Mouse (Mus musculus): ENCODE measurements around the gene Gng13. TPM values are rescaled to one million over a fixed set of nuclear protein-coding genes. Genes with fewer than 3 reads are reported as not detected.

Gng13 gene
- polyA plus RNA-seq, 1 experiment, result 0.44 TPM

DNA sequence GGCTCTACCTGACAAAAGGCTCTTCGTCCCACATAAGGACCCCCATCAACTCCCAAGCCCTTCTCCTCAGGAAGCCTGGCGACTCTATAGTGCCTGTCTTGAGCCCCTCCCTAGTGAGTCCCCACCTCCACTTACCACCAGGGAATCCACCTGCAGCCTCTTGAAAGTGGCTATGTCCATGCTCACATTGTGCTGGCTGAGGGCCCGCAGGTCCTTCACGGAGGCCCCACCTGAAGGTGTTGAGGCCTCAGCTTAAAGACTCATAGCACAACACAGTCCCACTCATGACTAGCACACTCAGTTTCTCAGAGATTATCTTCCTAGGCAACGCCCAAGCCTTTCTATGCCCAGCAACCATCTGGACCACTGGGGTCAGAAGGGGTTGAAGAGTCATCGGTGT is 32.3 kb downstream of the Gng13 start:
- no peaks in the 10 kb centered on the region for H3K36me3 ChIP-seq (ENCODE audit: control insufficient read depth, insufficient read depth, low read length)
- no peak for TF ChIP-seq CTCF (IDR thresholded peaks at IDR 0.05; ENCODE audit: control insufficient read depth, insufficient read depth, insufficient replicate concordance, low read depth, low read length)
- no peak for TF ChIP-seq POLR2A (IDR thresholded peaks at IDR 0.05; ENCODE audit: control insufficient read depth, low read depth, low read length)
- H3K27ac ChIP-seq (ENCODE audit: control insufficient read depth, insufficient read depth, low read depth, low read length), result no peak overlapping the region
- H3K4me1 ChIP-seq (ENCODE audit: control insufficient read depth, insufficient read depth, low read length), result peaks cover 4% of the 10 kb centered on the region
- no peak overlapping the region for H3K4me3 ChIP-seq (ENCODE audit: control insufficient read depth, low read depth, low read length)
- H3K27me3 ChIP-seq (ENCODE audit: control insufficient read depth, insufficient read depth, low read length), result no peaks in the 10 kb centered on the region

DNA sequence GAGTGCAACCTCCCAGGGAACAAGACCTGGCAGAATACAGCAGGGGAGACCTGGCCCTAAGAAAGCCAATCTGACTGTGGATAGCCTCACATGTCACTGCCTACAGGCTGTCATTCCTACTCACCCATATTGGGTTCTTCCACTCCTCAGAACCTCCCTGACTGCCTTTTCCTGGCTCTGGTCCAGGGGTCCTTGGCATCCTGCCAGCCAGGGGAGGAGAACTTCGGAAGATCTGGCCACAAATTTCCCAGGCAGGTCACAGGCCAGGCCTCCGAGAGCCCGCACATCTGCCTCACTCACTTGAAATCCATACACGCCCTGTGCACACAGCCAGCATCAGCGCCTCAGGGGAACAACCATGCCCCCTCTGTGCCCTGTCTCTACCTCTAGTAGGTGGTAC is 34.5 kb downstream of the Gng13 start:
- TF ChIP-seq CTCF (IDR thresholded peaks at IDR 0.05; ENCODE audit: control insufficient read depth, insufficient read depth, insufficient replicate concordance, low read depth, low read length), result no peak
- no peak for TF ChIP-seq POLR2A (IDR thresholded peaks at IDR 0.05; ENCODE audit: control insufficient read depth, low read depth, low read length)
- no peaks in the 10 kb centered on the region for H3K36me3 ChIP-seq (ENCODE audit: control insufficient read depth, insufficient read depth, low read length)
- H3K4me1 ChIP-seq (ENCODE audit: control insufficient read depth, insufficient read depth, low read length), result no peaks in the 10 kb centered on the region
- H3K27me3 ChIP-seq (ENCODE audit: control insufficient read depth, insufficient read depth, low read length), result no peaks in the 10 kb centered on the region
- no peak overlapping the region for H3K4me3 ChIP-seq (ENCODE audit: control insufficient read depth, low read depth, low read length)
- no peak overlapping the region for H3K27ac ChIP-seq (ENCODE audit: control insufficient read depth, insufficient read depth, low read depth, low read length)

DNA sequence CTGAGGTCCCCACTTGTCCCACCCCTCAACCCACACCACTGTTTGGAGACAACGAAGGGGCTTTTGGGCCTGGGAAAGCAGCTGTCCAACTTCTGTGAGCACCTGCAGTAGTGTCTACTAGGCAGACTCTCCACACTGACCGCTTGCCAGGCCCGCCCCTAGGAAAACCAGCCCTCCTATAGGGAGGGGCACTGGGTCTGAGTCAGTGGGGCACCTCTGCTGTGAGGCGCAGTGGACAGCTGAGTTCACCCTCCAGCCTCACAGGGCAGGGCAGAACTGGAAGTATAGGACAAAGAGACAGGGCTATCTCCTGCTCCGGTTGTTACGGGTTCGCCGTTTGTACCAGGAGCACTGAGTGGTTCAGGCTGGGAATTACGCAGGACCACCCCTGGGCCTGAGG is 37.3 kb downstream of the Gng13 start, which contains the start of gene Msln:
Msln (minus strand) TSS at position 138 of the 400 bp plus-strand sequence.
- H3K27ac ChIP-seq (ENCODE audit: control insufficient read depth, insufficient read depth, low read depth, low read length), result no peak within 1 kb of the TSS
- H3K27me3 ChIP-seq (ENCODE audit: control insufficient read depth, insufficient read depth, low read length), result no peaks in the 10 kb centered on the region
- TF ChIP-seq CTCF (IDR thresholded peaks at IDR 0.05; ENCODE audit: control insufficient read depth, insufficient read depth, insufficient replicate concordance, low read depth, low read length), result no peak
- TF ChIP-seq POLR2A (IDR thresholded peaks at IDR 0.05; ENCODE audit: control insufficient read depth, low read depth, low read length), result no peak
- no peaks in the 10 kb centered on the region for H3K4me1 ChIP-seq (ENCODE audit: control insufficient read depth, insufficient read depth, low read length)
- no peaks in the 10 kb centered on the region for H3K36me3 ChIP-seq (ENCODE audit: control insufficient read depth, insufficient read depth, low read length)
- no peak within 1 kb of the TSS for H3K4me3 ChIP-seq (ENCODE audit: control insufficient read depth, low read depth, low read length)

DNA sequence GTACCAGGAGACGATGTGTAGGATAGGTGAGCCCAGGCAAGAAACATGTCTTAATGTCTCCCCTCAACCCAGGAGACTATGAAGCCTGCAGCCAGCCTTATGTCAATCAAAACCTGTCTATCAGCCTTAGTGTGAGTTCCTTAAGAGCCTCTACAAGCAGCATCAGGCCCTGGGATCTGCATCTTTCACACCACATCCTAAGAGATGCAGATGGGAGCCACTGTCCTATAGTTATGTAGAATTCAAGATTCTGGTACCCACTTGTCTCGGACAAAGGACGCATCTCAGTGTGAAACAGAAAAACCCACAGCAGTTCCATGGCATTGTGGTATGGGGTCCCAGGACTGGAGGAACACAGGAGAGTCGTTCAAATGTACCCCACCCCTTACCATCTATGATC is 38.1 kb downstream of the Gng13 start:
- no peaks in the 10 kb centered on the region for H3K27me3 ChIP-seq (ENCODE audit: control insufficient read depth, insufficient read depth, low read length)
- TF ChIP-seq POLR2A (IDR thresholded peaks at IDR 0.05; ENCODE audit: control insufficient read depth, low read depth, low read length) (no peak), CTCF (IDR thresholded peaks at IDR 0.05; ENCODE audit: control insufficient read depth, insufficient read depth, insufficient replicate concordance, low read depth, low read length) (no peak)
- H3K36me3 ChIP-seq (ENCODE audit: control insufficient read depth, insufficient read depth, low read length), result no peaks in the 10 kb centered on the region
- H3K4me1 ChIP-seq (ENCODE audit: control insufficient read depth, insufficient read depth, low read length), result no peaks in the 10 kb centered on the region
- no peak overlapping the region for H3K4me3 ChIP-seq (ENCODE audit: control insufficient read depth, low read depth, low read length)
- H3K27ac ChIP-seq (ENCODE audit: control insufficient read depth, insufficient read depth, low read depth, low read length), result no peak overlapping the region

DNA sequence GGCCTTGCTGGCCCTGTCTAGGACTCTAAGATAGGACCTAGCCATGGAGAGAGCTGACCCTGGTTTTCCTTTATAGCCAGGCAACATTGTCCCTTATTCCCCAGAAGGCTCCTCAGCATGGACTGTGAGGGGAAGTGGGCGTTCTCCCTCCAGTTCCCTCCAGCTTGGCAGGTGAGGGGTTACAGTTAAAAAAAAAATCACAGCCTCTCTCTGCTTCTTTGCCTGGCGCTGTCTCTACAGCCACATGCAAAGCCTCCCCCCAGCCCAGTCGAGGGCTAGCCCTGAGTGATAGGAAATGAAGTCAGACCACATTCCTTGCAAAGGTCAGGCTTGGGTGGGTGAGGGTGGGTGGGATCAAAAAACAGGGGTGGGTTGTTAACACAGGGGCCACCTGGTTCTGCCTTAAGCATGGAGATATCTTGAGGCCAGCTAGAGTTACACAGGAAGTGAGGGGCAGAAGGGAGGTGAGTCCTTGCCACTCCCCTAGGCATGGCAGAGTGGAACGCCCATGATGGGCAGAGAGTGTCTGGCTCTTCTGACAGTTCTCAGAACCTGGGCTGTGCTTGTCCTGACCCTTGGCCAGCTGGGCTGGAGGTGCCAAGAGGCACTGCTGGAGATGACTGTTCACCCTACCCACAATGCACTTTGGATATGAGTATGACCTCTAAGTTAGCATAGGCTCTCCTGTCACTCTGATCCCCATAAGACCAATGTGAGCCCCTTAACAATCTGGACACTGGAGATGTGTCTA is 38.8 kb downstream of the Gng13 start:
- TF ChIP-seq POLR2A (IDR thresholded peaks at IDR 0.05; ENCODE audit: control insufficient read depth, low read depth, low read length) (no peak), CTCF (IDR thresholded peaks at IDR 0.05; ENCODE audit: control insufficient read depth, insufficient read depth, insufficient replicate concordance, low read depth, low read length) (no peak)
- Histone ChIP-seq H3K27me3 (ENCODE audit: control insufficient read depth, insufficient read depth, low read length) (no peaks in the 10 kb centered on the region), H3K4me3 (ENCODE audit: control insufficient read depth, low read depth, low read length) (no peak overlapping the region), H3K4me1 (ENCODE audit: control insufficient read depth, insufficient read depth, low read length) (no peaks in the 10 kb centered on the region), H3K27ac (ENCODE audit: control insufficient read depth, insufficient read depth, low read depth, low read length) (no peak overlapping the region), H3K36me3 (ENCODE audit: control insufficient read depth, insufficient read depth, low read length) (no peaks in the 10 kb centered on the region)

DNA sequence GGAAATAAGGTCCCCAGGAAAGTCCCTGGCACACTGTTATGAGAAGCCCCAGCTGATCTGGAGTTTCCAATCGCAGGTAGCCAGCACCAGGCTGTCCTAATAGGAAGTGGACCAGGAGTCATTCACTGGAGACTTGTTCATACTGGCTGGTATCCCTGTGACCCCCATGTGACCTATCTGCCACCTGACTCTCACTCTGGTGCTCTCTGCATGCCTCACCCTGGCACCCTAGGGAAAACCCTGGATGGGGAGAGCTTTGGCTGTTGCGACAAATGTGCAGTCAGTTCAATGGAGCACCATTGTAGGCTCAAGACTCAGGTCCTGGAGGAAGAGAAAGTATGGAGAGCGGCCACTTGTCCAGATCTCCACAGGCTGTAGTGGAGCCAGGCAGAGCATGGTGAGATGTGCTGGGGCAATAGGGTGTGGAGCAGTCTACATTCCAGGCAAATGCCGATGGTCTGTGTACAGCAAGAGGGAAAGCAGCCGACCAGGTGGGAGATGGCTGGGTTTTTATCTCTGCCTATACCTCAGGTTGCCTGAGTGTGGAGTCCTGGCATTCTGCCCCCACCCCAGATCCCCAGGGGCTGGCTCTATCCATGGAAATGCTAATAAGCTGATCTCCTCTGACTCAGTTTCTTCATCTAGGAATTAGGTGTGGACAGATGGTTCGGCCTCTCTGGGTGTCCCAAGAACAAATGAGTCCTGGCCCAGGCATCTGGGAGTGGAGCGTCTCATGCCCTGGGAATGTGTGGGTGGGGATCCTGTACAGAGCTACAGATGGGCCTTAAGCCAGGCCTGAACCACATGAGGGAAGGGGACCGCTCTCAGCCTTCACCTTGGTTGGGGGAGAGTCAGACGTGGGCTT is 39.6 kb downstream of the Gng13 start:
- TF ChIP-seq POLR2A (IDR thresholded peaks at IDR 0.05; ENCODE audit: control insufficient read depth, low read depth, low read length) (no peak), CTCF (IDR thresholded peaks at IDR 0.05; ENCODE audit: control insufficient read depth, insufficient read depth, insufficient replicate concordance, low read depth, low read length) (no peak)
- Histone ChIP-seq H3K36me3 (ENCODE audit: control insufficient read depth, insufficient read depth, low read length) (no peaks in the 10 kb centered on the region), H3K4me3 (ENCODE audit: control insufficient read depth, low read depth, low read length) (no peak overlapping the region), H3K4me1 (ENCODE audit: control insufficient read depth, insufficient read depth, low read length) (no peaks in the 10 kb centered on the region), H3K27me3 (ENCODE audit: control insufficient read depth, insufficient read depth, low read length) (no peaks in the 10 kb centered on the region), H3K27ac (ENCODE audit: control insufficient read depth, insufficient read depth, low read depth, low read length) (no peak overlapping the region)

DNA sequence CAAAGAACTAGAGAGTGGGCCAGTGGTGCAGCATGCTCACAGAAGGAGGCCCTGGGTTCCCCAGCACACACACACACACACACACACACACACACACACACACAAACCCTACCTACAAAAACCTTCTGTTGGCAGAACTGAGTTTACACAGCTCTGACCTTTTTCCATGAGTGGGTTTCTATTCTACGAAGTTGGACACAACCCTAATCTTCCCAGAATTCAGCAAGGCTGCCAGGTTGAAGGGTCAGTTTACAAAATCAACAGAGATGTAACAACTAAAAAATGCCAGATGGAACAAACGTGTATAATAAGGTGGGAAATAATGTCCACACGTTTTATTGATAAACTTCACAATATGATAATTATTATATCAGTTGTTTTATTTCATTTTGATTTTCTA is 40.7 kb downstream of the Gng13 start:
- no peak overlapping the region for H3K27ac ChIP-seq (ENCODE audit: control insufficient read depth, insufficient read depth, low read depth, low read length)

More for the DNA sequence above, 40.7 kb downstream of the Gng13 start:
- H3K4me1 ChIP-seq (ENCODE audit: control insufficient read depth, insufficient read depth, low read length), result no peaks in the 10 kb centered on the region
- H3K4me3 ChIP-seq (ENCODE audit: control insufficient read depth, low read depth, low read length), result no peak overlapping the region
- H3K36me3 ChIP-seq (ENCODE audit: control insufficient read depth, insufficient read depth, low read length), result no peaks in the 10 kb centered on the region
- no peak for TF ChIP-seq POLR2A (IDR thresholded peaks at IDR 0.05; ENCODE audit: control insufficient read depth, low read depth, low read length)
- TF ChIP-seq CTCF (IDR thresholded peaks at IDR 0.05; ENCODE audit: control insufficient read depth, insufficient read depth, insufficient replicate concordance, low read depth, low read length), result no peak
- no peaks in the 10 kb centered on the region for H3K27me3 ChIP-seq (ENCODE audit: control insufficient read depth, insufficient read depth, low read length)

All from testis, adult 2 months (tissue).